Mouse (Mus musculus): ENCODE data around the gene Mrpl36. TPM values are rescaled to one million over a fixed set of nuclear protein-coding genes. Genes with fewer than 3 reads are reported as not detected.
A peak's percentile ranks its signal among the peaks of the same experiment; 100 is the strongest.

The Mrpl36 gene
- polyA plus RNA-seq, 1 experiment from 2014 or later, result 80.5 TPM

- WGBS, result 83% methylated on average over 3 of the region's 3 CpGs
- H3K36me3 ChIP-seq (ENCODE audit: control insufficient read depth, insufficient read depth, low read length), result no peaks in the 10 kb centered on the region
Observed at GRCm38 (mm10) chr13:73357106-73357505, 28.8 kb downstream of the Mrpl36 start.

GRCm38 (mm10) chr13:73373367-73373766 is 45.1 kb downstream of the Mrpl36 start:
- ATAC-seq, result no peak
- 65% methylated on average over 4 of the region's 4 CpGs for WGBS
- no peak overlapping the region for H3K4me3 ChIP-seq (ENCODE audit: low read length)
- H3K27me3 ChIP-seq (replicated peaks; ENCODE audit: control insufficient read depth, insufficient read depth, low read length), result no peaks in the 10 kb centered on the region
- no peaks in the 10 kb centered on the region for H3K36me3 ChIP-seq (ENCODE audit: control insufficient read depth, insufficient read depth, low read length)
- no peak overlapping the region for H3K9ac ChIP-seq (ENCODE audit: low read depth, low read length)
- H3K4me2 ChIP-seq (ENCODE audit: low read length), result no peak overlapping the region
- no peaks in the 10 kb centered on the region for H3K4me1 ChIP-seq (ENCODE audit: control insufficient read depth, insufficient read depth, low read depth, low read length)
- H3K27ac ChIP-seq (ENCODE audit: low read depth, low read length), result no peak overlapping the region
- H3K9me3 ChIP-seq (ENCODE audit: control insufficient read depth, low read length), result no peaks in the 10 kb centered on the region

More at GRCm38 (mm10) chr13:73357106-73357505, 28.8 kb downstream of the Mrpl36 start:
- no peak overlapping the region for H3K4me2 ChIP-seq (ENCODE audit: low read length)
- H3K27me3 ChIP-seq (replicated peaks; ENCODE audit: control insufficient read depth, insufficient read depth, low read length), result no peaks in the 10 kb centered on the region
- ATAC-seq, result no peak
- no peaks in the 10 kb centered on the region for H3K4me1 ChIP-seq (ENCODE audit: control insufficient read depth, insufficient read depth, low read depth, low read length)
- no peak overlapping the region for H3K27ac ChIP-seq (ENCODE audit: low read depth, low read length)
- no peak overlapping the region for H3K4me3 ChIP-seq (ENCODE audit: low read length)
- H3K9ac ChIP-seq (ENCODE audit: low read depth, low read length), result no peak overlapping the region
- H3K9me3 ChIP-seq (ENCODE audit: control insufficient read depth, low read length), result no peaks in the 10 kb centered on the region

GRCm38 (mm10) chr13:73374612-73375011 is 46.3 kb downstream of the Mrpl36 start:
- no peaks in the 10 kb centered on the region for H3K9me3 ChIP-seq (ENCODE audit: control insufficient read depth, low read length)
- 0 out of 2 replicates have a peak, but pooled peaks have one; percentile 37 for ATAC-seq
- no peaks in the 10 kb centered on the region for H3K27me3 ChIP-seq (replicated peaks; ENCODE audit: control insufficient read depth, insufficient read depth, low read length)
- H3K4me2 ChIP-seq (ENCODE audit: low read length), result no peak overlapping the region
- H3K36me3 ChIP-seq (ENCODE audit: control insufficient read depth, insufficient read depth, low read length), result no peaks in the 10 kb centered on the region
- H3K9ac ChIP-seq (ENCODE audit: low read depth, low read length), result no peak overlapping the region
- no peak overlapping the region for H3K4me3 ChIP-seq (ENCODE audit: low read length)
- 42% methylated on average over 2 of the region's 2 CpGs for WGBS
- no peaks in the 10 kb centered on the region for H3K4me1 ChIP-seq (ENCODE audit: control insufficient read depth, insufficient read depth, low read depth, low read length)
- H3K27ac ChIP-seq (ENCODE audit: low read depth, low read length), result no peak overlapping the region

GRCm38 (mm10) chr13:73377637-73378036 is 49.3 kb downstream of the Mrpl36 start:
- no peak for ATAC-seq
- no peaks in the 10 kb centered on the region for H3K27me3 ChIP-seq (replicated peaks; ENCODE audit: control insufficient read depth, insufficient read depth, low read length)
- 71% methylated on average over 9 of the region's 9 CpGs for WGBS

More at GRCm38 (mm10) chr13:73377637-73378036, 49.3 kb downstream of the Mrpl36 start:
- no peak overlapping the region for H3K4me3 ChIP-seq (ENCODE audit: low read length)
- no peaks in the 10 kb centered on the region for H3K9me3 ChIP-seq (ENCODE audit: control insufficient read depth, low read length)
- H3K4me2 ChIP-seq (ENCODE audit: low read length), result no peak overlapping the region
- no peak overlapping the region for H3K9ac ChIP-seq (ENCODE audit: low read depth, low read length)
- H3K36me3 ChIP-seq (ENCODE audit: control insufficient read depth, insufficient read depth, low read length), result no peaks in the 10 kb centered on the region
- no peaks in the 10 kb centered on the region for H3K4me1 ChIP-seq (ENCODE audit: control insufficient read depth, insufficient read depth, low read depth, low read length)
- no peak overlapping the region for H3K27ac ChIP-seq (ENCODE audit: low read depth, low read length)

Other genes starting within 250 kb of the Mrpl36 start
- gene Irx4, start 68.0 kb upstream of the Mrpl36 start, polyA plus RNA-seq (2015; fragmentation: Nextera tagmentation; extraction: Ambion mirVana), result 3.0 and 5.0 TPM in 2 replicates
- gene Ndufs6, start within 50 bp of the Mrpl36 start, polyA plus RNA-seq (2015; fragmentation: Nextera tagmentation; extraction: Ambion mirVana), result 415 and 483 TPM in 2 replicates
- 71.6 and 72.9 TPM in 2 replicates for gene Lpcat1, start 138.7 kb downstream of the Mrpl36 start, polyA plus RNA-seq (2015; fragmentation: Nextera tagmentation; extraction: Ambion mirVana)
- gene Slc6a3, start 208.2 kb downstream of the Mrpl36 start, polyA plus RNA-seq (2015; fragmentation: Nextera tagmentation; extraction: Ambion mirVana), result 0.49 and 0.56 TPM in 2 replicates

All from hindbrain, embryonic 16.5 days (tissue).